Mouse (Mus musculus): ENCODE results near the gene Gmds. TPM values are rescaled to one million over a fixed set of nuclear protein-coding genes. Genes with fewer than 3 reads are reported as not detected.

Gmds gene
- polyA plus RNA-seq, 1 experiment: 10.6 TPM

DNA sequence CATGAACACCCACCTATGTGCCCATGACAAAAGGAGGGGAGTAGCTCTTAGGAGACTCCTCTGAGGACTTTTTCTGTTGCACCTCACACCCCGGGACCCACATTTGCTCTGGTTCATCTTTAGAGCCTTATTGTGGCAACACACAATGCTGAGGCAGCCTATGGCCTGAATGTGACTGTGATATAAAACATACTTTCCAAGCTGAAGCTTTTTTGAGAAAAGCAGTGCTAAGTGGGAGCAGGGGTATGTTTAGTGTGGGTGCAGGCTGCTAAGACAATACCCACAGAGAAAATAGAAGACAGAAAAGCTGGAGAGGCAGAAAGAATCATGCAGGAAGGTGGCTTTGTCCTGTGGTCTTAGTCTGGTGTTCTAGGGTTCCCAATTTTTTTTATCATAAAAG, 452.8 kb downstream of the Gmds start:
- no peak overlapping the region for H3K9ac ChIP-seq (ENCODE audit: low read depth, poor library complexity, severe bottlenecking)
- H3K4me3 ChIP-seq (ENCODE audit: low read depth, low read length): no peak overlapping the region
- H3K36me3 ChIP-seq (ENCODE audit: control insufficient read depth, insufficient read depth, low read length, poor library complexity, severe bottlenecking): no peaks in the 10 kb centered on the region
- TF ChIP-seq POLR2A (IDR thresholded peaks at IDR 0.05; ENCODE audit: insufficient read depth, low read length): no peak
- TF ChIP-seq CTCF (IDR thresholded peaks at IDR 0.05; ENCODE audit: low read depth, low read length): no peak
- no peak for TF ChIP-seq EP300 (IDR thresholded peaks at IDR 0.05; ENCODE audit: insufficient read depth, low read depth, low read length)
- H3K27me3 ChIP-seq (ENCODE audit: control insufficient read depth, insufficient read depth, low read length, poor library complexity, severe bottlenecking): no peaks in the 10 kb centered on the region
- no peaks in the 10 kb centered on the region; the same call in 1 of the 2 replicates for H3K9me3 ChIP-seq (replicated peaks; ENCODE audit: control insufficient read depth, insufficient read depth, low read length, poor library complexity, severe bottlenecking)
- H3K4me1 ChIP-seq (ENCODE audit: control insufficient read depth, insufficient read depth, low read length): no peaks in the 10 kb centered on the region
- no peak overlapping the region for H3K27ac ChIP-seq (ENCODE audit: insufficient read depth, low read length)

DNA sequence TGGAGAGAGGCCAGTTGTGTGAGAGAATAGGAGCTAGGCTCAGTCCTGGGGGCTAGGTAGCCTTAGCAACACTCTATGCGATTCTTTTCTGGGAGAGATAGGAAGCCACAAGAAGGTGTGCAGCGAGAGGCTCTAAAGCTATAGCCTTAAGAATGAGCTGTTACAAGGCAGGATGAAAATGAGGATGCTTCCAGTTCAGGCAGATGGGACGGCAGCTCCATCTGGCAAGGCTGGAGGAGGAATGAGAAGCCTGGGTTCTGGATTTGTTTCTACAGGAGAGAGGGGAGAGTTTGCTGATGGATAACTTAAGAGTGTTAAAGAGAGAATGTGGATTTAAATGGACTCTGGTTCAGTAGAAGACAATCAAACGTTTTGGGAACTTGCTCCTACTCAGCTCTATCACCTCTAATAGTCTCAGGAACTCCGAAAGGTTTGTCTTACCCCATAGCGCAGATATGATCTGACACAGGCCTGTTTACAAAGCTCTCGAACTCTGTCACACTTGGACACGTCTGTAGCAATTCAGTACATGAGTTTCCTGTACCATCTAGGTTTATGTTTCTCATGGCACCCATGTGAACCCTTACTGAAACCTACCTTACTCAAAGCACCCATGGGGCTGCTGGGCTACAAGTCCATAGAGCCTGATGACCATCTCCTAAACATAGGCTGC, 459.6 kb downstream of the Gmds start:
- H3K27me3 ChIP-seq (ENCODE audit: control insufficient read depth, insufficient read depth, low read length, poor library complexity, severe bottlenecking): no peaks in the 10 kb centered on the region
- H3K4me3 ChIP-seq (ENCODE audit: low read depth, low read length): no peak overlapping the region
- no peak overlapping the region for H3K27ac ChIP-seq (ENCODE audit: insufficient read depth, low read length)
- no peak overlapping the region for H3K9ac ChIP-seq (ENCODE audit: low read depth, poor library complexity, severe bottlenecking)
- no peaks in the 10 kb centered on the region for H3K36me3 ChIP-seq (ENCODE audit: control insufficient read depth, insufficient read depth, low read length, poor library complexity, severe bottlenecking)
- no peaks in the 10 kb centered on the region for H3K9me3 ChIP-seq (replicated peaks; ENCODE audit: control insufficient read depth, insufficient read depth, low read length, poor library complexity, severe bottlenecking)
- no peaks in the 10 kb centered on the region for H3K4me1 ChIP-seq (ENCODE audit: control insufficient read depth, insufficient read depth, low read length)
- no peak for TF ChIP-seq POLR2A (IDR thresholded peaks at IDR 0.05; ENCODE audit: insufficient read depth, low read length)
- TF ChIP-seq CTCF (IDR thresholded peaks at IDR 0.05; ENCODE audit: low read depth, low read length): no peak
- no peak for TF ChIP-seq EP300 (IDR thresholded peaks at IDR 0.05; ENCODE audit: insufficient read depth, low read depth, low read length)

DNA sequence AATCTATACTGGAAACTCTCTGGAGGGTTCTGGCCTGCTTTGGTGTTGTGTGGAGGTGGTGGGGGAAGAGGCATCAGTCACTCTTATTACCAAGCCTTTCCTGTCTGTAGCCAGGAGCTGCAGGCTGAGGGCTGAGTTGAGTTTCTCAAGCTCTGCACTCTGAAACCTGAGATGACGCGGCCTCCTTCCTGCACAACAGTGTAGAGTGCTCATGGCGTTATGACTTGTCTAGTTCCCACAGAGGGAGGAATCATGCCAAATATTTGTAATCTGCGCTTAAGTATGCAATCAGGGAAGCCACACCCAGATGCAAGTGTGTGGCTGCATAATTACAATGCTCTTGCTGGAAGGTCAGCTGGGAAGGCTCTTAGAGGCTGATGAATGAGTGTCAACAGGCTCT, 461.5 kb downstream of the Gmds start:
- TF ChIP-seq EP300 (IDR thresholded peaks at IDR 0.05; ENCODE audit: insufficient read depth, low read depth, low read length) (no peak), CTCF (IDR thresholded peaks at IDR 0.05; ENCODE audit: low read depth, low read length) (no peak), POLR2A (IDR thresholded peaks at IDR 0.05; ENCODE audit: insufficient read depth, low read length) (no peak)
- Histone ChIP-seq H3K36me3 (ENCODE audit: control insufficient read depth, insufficient read depth, low read length, poor library complexity, severe bottlenecking) (no peaks in the 10 kb centered on the region), H3K4me3 (ENCODE audit: low read depth, low read length) (no peak overlapping the region), H3K9ac (ENCODE audit: low read depth, poor library complexity, severe bottlenecking) (no peak overlapping the region), H3K27me3 (ENCODE audit: control insufficient read depth, insufficient read depth, low read length, poor library complexity, severe bottlenecking) (no peaks in the 10 kb centered on the region), H3K9me3 (replicated peaks; ENCODE audit: control insufficient read depth, insufficient read depth, low read length, poor library complexity, severe bottlenecking) (no peaks in the 10 kb centered on the region), H3K4me1 (ENCODE audit: control insufficient read depth, insufficient read depth, low read length) (no peaks in the 10 kb centered on the region), H3K27ac (ENCODE audit: insufficient read depth, low read length) (no peak overlapping the region)

DNA sequence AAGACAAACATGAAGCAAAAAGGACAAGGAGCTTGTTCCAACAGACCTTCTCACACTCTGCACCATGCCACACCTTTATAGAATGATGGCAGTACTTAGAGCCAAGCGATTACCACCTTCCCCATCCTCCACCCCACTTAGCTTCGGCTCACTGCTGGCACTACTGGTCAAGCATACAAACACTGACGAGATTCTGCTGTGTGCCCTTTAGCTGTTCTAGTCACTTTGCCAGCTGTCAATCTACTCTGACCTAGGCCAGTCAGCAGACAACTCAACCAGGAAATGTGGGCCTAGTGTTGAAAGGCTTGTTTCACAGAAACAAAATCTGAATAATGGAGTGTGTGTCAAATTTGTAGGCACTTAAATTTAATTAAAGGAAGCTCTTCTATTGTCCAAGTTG, 464.1 kb downstream of the Gmds start:
- Histone ChIP-seq H3K27me3 (ENCODE audit: control insufficient read depth, insufficient read depth, low read length, poor library complexity, severe bottlenecking) (no peaks in the 10 kb centered on the region), H3K9ac (ENCODE audit: low read depth, poor library complexity, severe bottlenecking) (no peak overlapping the region), H3K36me3 (ENCODE audit: control insufficient read depth, insufficient read depth, low read length, poor library complexity, severe bottlenecking) (no peaks in the 10 kb centered on the region), H3K27ac (ENCODE audit: insufficient read depth, low read length) (no peak overlapping the region), H3K4me1 (ENCODE audit: control insufficient read depth, insufficient read depth, low read length) (no peaks in the 10 kb centered on the region), H3K4me3 (ENCODE audit: low read depth, low read length) (no peak overlapping the region), H3K9me3 (replicated peaks; ENCODE audit: control insufficient read depth, insufficient read depth, low read length, poor library complexity, severe bottlenecking) (no peaks in the 10 kb centered on the region)
- TF ChIP-seq CTCF (IDR thresholded peaks at IDR 0.05; ENCODE audit: low read depth, low read length) (no peak), POLR2A (IDR thresholded peaks at IDR 0.05; ENCODE audit: insufficient read depth, low read length) (no peak), EP300 (IDR thresholded peaks at IDR 0.05; ENCODE audit: insufficient read depth, low read depth, low read length) (no peak)

DNA sequence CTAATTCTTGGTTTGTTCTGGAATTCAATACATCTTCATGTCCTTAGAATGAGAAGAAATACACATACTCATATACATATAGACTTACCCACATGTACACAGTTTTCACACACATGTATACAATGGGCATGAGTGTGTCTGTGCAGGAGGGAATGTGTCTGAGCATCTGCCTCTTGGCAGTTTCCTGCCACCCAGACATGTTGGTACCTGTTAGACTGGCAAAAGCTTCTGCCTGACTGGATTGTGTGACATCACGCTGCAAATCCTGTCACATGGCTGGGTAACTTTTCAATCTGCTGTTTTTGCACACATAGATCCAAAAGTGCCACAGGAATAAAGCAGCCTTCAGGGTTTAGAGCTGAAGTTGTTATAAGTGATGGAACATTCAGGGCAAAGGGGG, 465.3 kb downstream of the Gmds start:
- H3K36me3 ChIP-seq (ENCODE audit: control insufficient read depth, insufficient read depth, low read length, poor library complexity, severe bottlenecking): no peaks in the 10 kb centered on the region
- H3K27ac ChIP-seq (ENCODE audit: insufficient read depth, low read length): no peak overlapping the region
- no peak overlapping the region for H3K9ac ChIP-seq (ENCODE audit: low read depth, poor library complexity, severe bottlenecking)
- H3K4me3 ChIP-seq (ENCODE audit: low read depth, low read length): no peak overlapping the region
- TF ChIP-seq CTCF (IDR thresholded peaks at IDR 0.05; ENCODE audit: low read depth, low read length) (no peak), POLR2A (IDR thresholded peaks at IDR 0.05; ENCODE audit: insufficient read depth, low read length) (no peak), EP300 (IDR thresholded peaks at IDR 0.05; ENCODE audit: insufficient read depth, low read depth, low read length) (no peak)
- no peaks in the 10 kb centered on the region for H3K9me3 ChIP-seq (replicated peaks; ENCODE audit: control insufficient read depth, insufficient read depth, low read length, poor library complexity, severe bottlenecking)
- H3K4me1 ChIP-seq (ENCODE audit: control insufficient read depth, insufficient read depth, low read length): no peaks in the 10 kb centered on the region
- H3K27me3 ChIP-seq (ENCODE audit: control insufficient read depth, insufficient read depth, low read length, poor library complexity, severe bottlenecking): no peaks in the 10 kb centered on the region

DNA sequence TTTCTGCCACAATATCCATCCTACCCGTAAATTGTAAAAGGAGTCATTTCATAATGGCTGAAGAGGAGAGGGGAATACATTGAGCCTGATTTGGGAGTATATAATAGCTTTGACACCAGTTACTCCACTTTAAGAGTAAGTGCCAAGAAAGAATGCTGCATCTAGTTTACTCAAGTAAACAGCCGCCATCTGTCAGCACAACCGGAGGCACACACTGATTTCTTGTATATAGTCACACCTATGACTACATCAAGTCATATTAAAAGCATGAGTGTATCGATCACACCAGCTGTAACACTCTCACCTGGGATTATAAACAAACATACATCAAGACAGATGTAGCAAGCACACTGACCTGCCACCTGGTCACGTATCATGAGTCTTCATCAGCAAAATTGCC, 473.8 kb downstream of the Gmds start:
- H3K27ac ChIP-seq (ENCODE audit: insufficient read depth, low read length): no peak overlapping the region
- no peak overlapping the region for H3K4me3 ChIP-seq (ENCODE audit: low read depth, low read length)
- no peaks in the 10 kb centered on the region for H3K36me3 ChIP-seq (ENCODE audit: control insufficient read depth, insufficient read depth, low read length, poor library complexity, severe bottlenecking)
- TF ChIP-seq EP300 (IDR thresholded peaks at IDR 0.05; ENCODE audit: insufficient read depth, low read depth, low read length): no peak
- TF ChIP-seq POLR2A (IDR thresholded peaks at IDR 0.05; ENCODE audit: insufficient read depth, low read length): no peak
- TF ChIP-seq CTCF (IDR thresholded peaks at IDR 0.05; ENCODE audit: low read depth, low read length): no peak
- no peaks in the 10 kb centered on the region for H3K9me3 ChIP-seq (replicated peaks; ENCODE audit: control insufficient read depth, insufficient read depth, low read length, poor library complexity, severe bottlenecking)
- H3K4me1 ChIP-seq (ENCODE audit: control insufficient read depth, insufficient read depth, low read length): no peaks in the 10 kb centered on the region
- no peaks in the 10 kb centered on the region for H3K27me3 ChIP-seq (ENCODE audit: control insufficient read depth, insufficient read depth, low read length, poor library complexity, severe bottlenecking)
- H3K9ac ChIP-seq (ENCODE audit: low read depth, poor library complexity, severe bottlenecking): no peak overlapping the region

All from ES-Bruce4 (cell line).